Mouse (Mus musculus): Measurements from ENCODE around the gene Adgra1. TPM values are rescaled to one million over a fixed set of nuclear protein-coding genes. Genes with fewer than 3 reads are reported as not detected.

Adgra1 gene
- total RNA-seq, 2 experiments from 2014 or later, result 0.10 TPM; not detected in 1

DNA sequence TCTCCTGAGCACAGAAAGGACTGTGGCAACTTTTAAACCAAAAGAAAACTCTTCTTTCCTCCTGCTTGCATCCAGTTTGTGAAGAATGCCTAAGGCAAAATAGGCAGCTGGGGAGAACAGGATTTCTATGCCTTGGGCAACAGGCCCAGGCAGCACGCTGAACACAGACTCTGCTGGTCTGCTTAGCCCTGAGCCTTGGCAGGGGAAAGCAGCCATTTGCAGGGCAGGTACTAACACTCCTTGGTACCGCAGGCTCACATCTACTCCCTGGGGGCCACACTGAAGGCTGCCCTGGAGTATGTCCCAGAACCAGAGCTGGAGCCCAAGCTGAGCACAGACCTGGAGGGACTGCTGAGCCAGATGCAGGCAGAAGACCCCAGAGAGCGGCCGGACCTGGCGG is 74.2 kb downstream of the Adgra1 start:
- DNase-seq, result no peak

GRCm38 (mm10) chr7:139909469-139909868 is 75.5 kb downstream of the Adgra1 start:
- no peak for DNase-seq

- no peak for DNase-seq
Observed at GRCm38 (mm10) chr7:139910204-139910835, 76.3 kb downstream of the Adgra1 start.

GRCm38 (mm10) chr7:139914141-139915047 is 80.4 kb downstream of the Adgra1 start:
- DNase-seq, result no peak

DNA sequence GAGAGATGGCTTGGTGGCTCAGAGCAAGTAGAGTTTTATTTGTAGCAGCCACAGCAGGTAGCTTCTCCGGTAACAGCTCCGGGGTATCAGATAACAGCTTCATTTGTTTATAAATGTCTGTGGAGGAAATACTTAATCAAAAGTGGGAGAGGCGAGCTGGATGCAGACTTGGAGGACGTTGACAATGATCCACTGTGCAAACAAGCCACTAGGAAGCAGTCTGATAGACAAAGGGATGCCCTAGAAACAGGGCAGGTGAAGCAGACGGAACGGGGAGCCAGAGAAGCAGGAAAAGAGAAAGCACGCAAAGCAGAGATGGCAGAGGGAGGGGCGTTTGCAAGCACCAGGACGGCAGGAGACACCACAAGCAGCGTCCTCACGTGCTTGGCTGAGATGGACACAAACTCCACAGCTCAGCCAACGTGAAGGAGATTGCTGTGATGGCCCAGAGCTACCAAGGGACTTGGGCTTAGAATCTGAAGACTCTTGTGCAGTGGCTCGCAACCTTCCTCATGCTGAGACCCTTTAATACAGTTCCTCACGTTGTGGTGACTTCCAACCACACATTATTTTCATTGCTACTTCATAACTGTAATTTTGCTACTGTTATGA is 81.8 kb downstream of the Adgra1 start:
- DNase-seq, result no peak

GRCm38 (mm10) chr7:139916345-139916744 is 82.4 kb downstream of the Adgra1 start:
- DNase-seq, result no peak

- no peak for DNase-seq
Observed at GRCm38 (mm10) chr7:139918262-139918661, 84.3 kb downstream of the Adgra1 start.

Other genes with a start within 250 kb of the Adgra1 start
- under 1 TPM in 1 of 2 experiments, not detected in 1; 0.18 TPM for gene Cfap46, start 150.4 kb upstream of the Adgra1 start, total RNA-seq (2021)
- not detected for gene Kndc1, start 60.5 kb downstream of the Adgra1 start, total RNA-seq (2021)
- gene Utf1, start 109.6 kb downstream of the Adgra1 start, total RNA-seq (2021), result not detected
- gene 6430531B16Rik, start 144.6 kb downstream of the Adgra1 start, total RNA-seq (2021), result not detected
- gene Adam8, start 158.4 kb downstream of the Adgra1 start, total RNA-seq (2021), result under 1 TPM; 0.29 to 0.36 TPM
- gene Zfp511, start 202.2 kb downstream of the Adgra1 start, total RNA-seq (2021), result 1 to 10 TPM; 7.1 to 8.5 TPM
- 10 to 100 TPM; 16.4 TPM for gene Tubgcp2, start 202.5 kb downstream of the Adgra1 start, total RNA-seq (2021)
- gene Msx3, start 214.9 kb downstream of the Adgra1 start, total RNA-seq (2021), result not detected
- gene Caly, start 248.4 kb downstream of the Adgra1 start, total RNA-seq (2021), result not detected